Mouse (Mus musculus) C2C12 (cell line): ENCODE measurements around the gene Cntn6.

ENCODE experiments used
- CEBPB ChIP-seq: IDR thresholded peaks from one replicate; pipeline ENCODE4 v1.6.1; 2011; ENCODE audit warnings: low read depth, mild to moderate bottlenecking, control low read depth, moderate library complexity
- CTCF ChIP-seq: IDR thresholded peaks from one replicate; pipeline ENCODE4 v1.5.1; 2011; ENCODE audit not compliant: control insufficient read depth, insufficient read depth, insufficient read length
- FOSL1 ChIP-seq: IDR thresholded peaks from one replicate; pipeline ENCODE4 v1.8.0; 2011; ENCODE audit warnings: mild to moderate bottlenecking, low read length; ENCODE audit not compliant: poor library complexity, insufficient read depth, severe bottlenecking
- MAX ChIP-seq: IDR thresholded peaks from one replicate; pipeline ENCODE4 v1.6.1; 2011; ENCODE audit warnings: mild to moderate bottlenecking, control low read depth
- MYOD1 ChIP-seq: IDR thresholded peaks from one replicate; pipeline ENCODE4 v1.6.1; 2011; ENCODE audit warnings: low read depth; ENCODE audit not compliant: control insufficient read depth, insufficient read length
- MYOG ChIP-seq: IDR thresholded peaks from one replicate; pipeline ENCODE4 v1.6.1; 2011; ENCODE audit not compliant: control insufficient read depth, insufficient read length; ENCODE audit errors: extremely low read depth
- USF1 ChIP-seq: IDR thresholded peaks from one replicate; pipeline ENCODE4 v1.6.1; 2011; ENCODE audit warnings: low read depth, mild to moderate bottlenecking, control low read depth, moderate library complexity

DNA sequence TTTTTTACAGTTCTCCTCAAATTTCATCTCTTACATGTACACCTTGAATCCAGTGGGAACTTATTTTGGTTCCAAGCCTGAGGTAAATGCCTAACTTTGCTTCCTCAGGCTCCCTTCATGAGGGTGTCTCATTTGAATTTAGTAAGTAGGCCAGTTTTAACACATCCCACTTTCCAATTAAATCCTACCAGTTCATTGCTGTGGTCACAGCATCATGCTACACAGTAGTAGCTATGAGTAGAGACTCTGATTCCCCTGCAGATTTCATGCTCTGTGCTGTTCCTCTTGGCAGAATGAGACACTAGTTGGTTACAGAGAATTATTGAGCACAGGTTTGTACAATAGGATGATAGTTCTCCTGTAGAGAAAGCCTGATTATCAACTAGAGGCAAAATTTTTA is 181.7 kb downstream of the Cntn6 start:
- TF ChIP-seq MYOG (no peak), CTCF (no peak), CEBPB (no peak), MAX (no peak), MYOD1 (no peak), FOSL1 (no peak), USF1 (no peak)
